Mouse (Mus musculus) heart, embryonic 14.5 days (tissue): ENCODE measurements around the gene Ryr1. TPM values are rescaled to one million over a fixed set of nuclear protein-coding genes. Genes with fewer than 3 reads are reported as not detected.

Experiments
- ATAC-seq: fragments of 200-750 bp; cut with Nextera tagmentation; 2 replicates; pipeline ENCODE4 v1.8.0; 2017; ENCODE audit warnings: low read depth, moderate TSS enrichment; ENCODE audit not compliant: insufficient number of reproducible peaks, insufficient read depth, low FRiP score
- H3K27ac ChIP-seq, 2 experiments: fragments of 200-500 bp in 1 of 2; fragments of 300-500 bp in 1 of 2; sonication (generic) in 1 of 2; replicated peaks in 1 of 2; 2 replicates each; pipeline ENCODE4 v1.5.1; 2012 to 2014; ENCODE audit warnings: low read depth in 2 of 2, low read length in 2 of 2, control low read depth in 1 of 2, mild to moderate bottlenecking in 1 of 2, mixed read lengths in 1 of 2; ENCODE audit not compliant: control insufficient read depth in 1 of 2, insufficient read depth in 1 of 2
- H3K27me3 ChIP-seq: fragments of 300-500 bp; sonication (generic); 2 replicates; pipeline ENCODE4 v1.6.1; 2014; ENCODE audit warnings: mild to moderate bottlenecking, low read length, control low read depth; ENCODE audit not compliant: control insufficient read depth, insufficient read depth
- H3K36me3 ChIP-seq: fragments of 300-500 bp; sonication (generic); 2 replicates; pipeline ENCODE4 v1.6.1; 2014; ENCODE audit warnings: mild to moderate bottlenecking, control low read depth, low read length, mixed read lengths; ENCODE audit not compliant: control insufficient read depth, insufficient read depth
- H3K4me1 ChIP-seq, 2 experiments: fragments of 200-500 bp in 1 of 2; fragments of 300-500 bp in 1 of 2; sonication (generic) in 1 of 2; 2 replicates each; pipeline ENCODE4 v1.6.1; 2012 to 2014; ENCODE audit warnings: low read length in 2 of 2, control low read depth in 1 of 2, mixed read lengths in 1 of 2; ENCODE audit not compliant: control insufficient read depth in 2 of 2, insufficient read depth in 2 of 2
- H3K4me2 ChIP-seq: fragments of 300-500 bp; sonication (generic); 2 replicates; pipeline ENCODE4 v1.6.1; 2014; ENCODE audit warnings: mild to moderate bottlenecking, low read length
- H3K4me3 ChIP-seq, 2 experiments: fragments of 200-500 bp in 1 of 2; fragments of 300-500 bp in 1 of 2; sonication (generic) in 1 of 2; 2 replicates each; pipeline ENCODE4 v1.5.1; 2012 to 2014; ENCODE audit warnings: low read length in 2 of 2, mild to moderate bottlenecking in 2 of 2, control low read depth in 1 of 2, low read depth in 1 of 2, moderate library complexity in 1 of 2; ENCODE audit not compliant: control insufficient read depth in 1 of 2, insufficient read depth in 1 of 2
- H3K9ac ChIP-seq: fragments of 300-500 bp; sonication (generic); 2 replicates; pipeline ENCODE4 v1.6.1; 2014; ENCODE audit warnings: mild to moderate bottlenecking, low read length
- H3K9me3 ChIP-seq: fragments of 300-500 bp; sonication (generic); 2 replicates; pipeline ENCODE4 v1.6.1; 2016; ENCODE audit warnings: low read length, control low read depth; ENCODE audit not compliant: control insufficient read depth
- WGBS: fragments of 180-500 bp; shearing (Covaris S2); extraction: QIAGEN DNeasy Blood & Tissue Kit; methylation state at CpG from one replicate; pipeline ENCODE4 v1.1.7; 2014; 5-methylcytosine and 5-hydroxymethylcytosine counted together
- polyA plus RNA-seq: library from polyadenylated mRNA; unstranded; fragments of >200 nt; fragmentation: Nextera tagmentation; extraction: Ambion mirVana; gene quantifications from 2 replicates; pipeline ENCODE4 v1.2.1, GENCODE M21; 2014

Gene Ryr1
- polyA plus RNA-seq, 1 experiment from 2014 or later = 0.08 TPM

GRCm38 (mm10) chr7:29086902-29087301, 38.1 kb downstream of the Ryr1 start:
- Histone ChIP-seq H3K4me3 (no peak overlapping the region), H3K9me3 (no peaks in the 10 kb centered on the region), H3K9ac (no peak overlapping the region), H3K36me3 (no peaks in the 10 kb centered on the region), H3K27ac (no peak overlapping the region), H3K4me1 (no peaks in the 10 kb centered on the region), H3K4me2 (no peak overlapping the region), H3K27me3 (peaks cover 7% of the 10 kb centered on the region)
- 89% methylated on average over 10 of the region's 10 CpGs for WGBS
- ATAC-seq = no peak

- H3K36me3 ChIP-seq = no peaks in the 10 kb centered on the region
- H3K4me1 ChIP-seq = no peaks in the 10 kb centered on the region
- H3K9me3 ChIP-seq = no peaks in the 10 kb centered on the region
- H3K27ac ChIP-seq = no peak overlapping the region
- H3K4me3 ChIP-seq = no peak overlapping the region
- no peak overlapping the region for H3K9ac ChIP-seq
- no peak for ATAC-seq
- no peak overlapping the region for H3K4me2 ChIP-seq
- peaks cover 7% of the 10 kb centered on the region for H3K27me3 ChIP-seq
- WGBS = 79% methylated on average over 30 of the region's 30 CpGs
Observed at GRCm38 (mm10) chr7:29085981-29086380, 39.0 kb downstream of the Ryr1 start.

DNA sequence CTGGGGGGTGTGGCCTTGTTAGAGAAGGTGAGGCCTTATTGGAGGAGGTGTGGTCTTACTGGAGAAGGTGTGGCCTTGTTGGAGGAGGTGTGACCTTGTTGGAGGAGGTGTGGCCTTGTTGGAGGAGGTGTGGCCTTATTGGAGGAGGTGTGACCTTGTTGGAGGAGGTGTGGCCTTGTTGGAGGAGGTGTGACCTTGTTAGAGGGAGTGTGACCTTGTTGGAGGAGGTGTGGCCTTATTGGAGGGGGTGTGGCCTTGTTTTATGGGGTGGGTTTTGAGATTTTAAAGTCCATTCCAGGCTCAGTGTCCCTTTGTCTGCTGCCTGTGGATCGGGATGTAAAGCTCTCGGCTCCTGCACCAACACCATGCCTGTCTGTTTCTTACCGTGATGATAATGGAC, 40.6 kb downstream of the Ryr1 start:
- ATAC-seq = no peak
- Histone ChIP-seq H3K36me3 (no peaks in the 10 kb centered on the region), H3K27me3 (peaks cover 7% of the 10 kb centered on the region), H3K27ac (no peak overlapping the region), H3K4me2 (no peak overlapping the region), H3K4me3 (no peak overlapping the region), H3K4me1 (no peaks in the 10 kb centered on the region), H3K9me3 (no peaks in the 10 kb centered on the region), H3K9ac (no peak overlapping the region)
- WGBS = 78% methylated on average over 3 of the region's 3 CpGs

DNA sequence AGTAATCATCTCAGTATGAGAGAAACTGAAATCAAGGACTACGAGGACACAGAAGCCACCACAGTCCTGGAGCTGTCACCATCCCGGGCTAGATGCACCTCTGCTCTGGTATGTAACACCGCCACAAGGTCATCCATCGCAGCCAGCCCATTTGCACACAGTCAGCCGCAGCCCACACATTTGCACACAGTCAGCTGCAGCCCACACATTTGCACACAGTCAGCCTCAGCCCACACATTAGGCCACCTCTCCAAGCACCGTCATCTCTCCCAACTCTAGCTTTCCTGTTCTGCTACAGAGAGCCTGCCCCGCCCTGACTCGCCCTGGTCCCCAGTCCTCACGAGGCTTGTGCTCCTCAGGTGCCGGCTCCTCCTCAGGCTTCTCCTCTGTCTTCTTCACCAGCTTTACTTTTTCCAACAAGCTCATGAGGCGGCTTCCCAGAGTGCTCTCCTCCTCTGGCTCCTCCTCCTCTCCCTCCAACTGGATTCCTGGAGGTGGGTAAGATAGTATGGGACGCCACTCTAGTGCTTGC, 45.5 kb downstream of the Ryr1 start:
- Histone ChIP-seq H3K4me1 (no peaks in the 10 kb centered on the region), H3K4me2 (no peak overlapping the region), H3K27ac (no peak overlapping the region), H3K4me3 (no peak overlapping the region), H3K27me3 (peaks cover 10% of the 10 kb centered on the region), H3K9ac (no peak overlapping the region), H3K9me3 (no peaks in the 10 kb centered on the region), H3K36me3 (no peaks in the 10 kb centered on the region)
- no peak for ATAC-seq
- 59% methylated on average over 12 of the region's 12 CpGs for WGBS

- Histone ChIP-seq H3K9ac (no peak overlapping the region), H3K4me2 (no peak overlapping the region), H3K4me1 (no peaks in the 10 kb centered on the region), H3K36me3 (no peaks in the 10 kb centered on the region), H3K4me3 (no peak overlapping the region), H3K27me3 (peaks cover 18% of the 10 kb centered on the region), H3K27ac (no peak overlapping the region), H3K9me3 (no peaks in the 10 kb centered on the region)
- no peak for ATAC-seq
- 67% methylated on average over 9 of the region's 9 CpGs for WGBS
Observed at GRCm38 (mm10) chr7:29076977-29077376, 48.0 kb downstream of the Ryr1 start.

GRCm38 (mm10) chr7:29075208-29075607, 49.8 kb downstream of the Ryr1 start:
- Histone ChIP-seq H3K9me3 (no peaks in the 10 kb centered on the region), H3K4me3 (no peak overlapping the region), H3K4me1 (no peaks in the 10 kb centered on the region), H3K27me3 (peaks cover 34% of the 10 kb centered on the region), H3K9ac (no peak overlapping the region), H3K4me2 (no peak overlapping the region), H3K27ac (no peak overlapping the region), H3K36me3 (no peaks in the 10 kb centered on the region)
- no peak for ATAC-seq
- 55% methylated on average over 6 of the region's 6 CpGs for WGBS

GRCm38 (mm10) chr7:29072689-29073088, 52.3 kb downstream of the Ryr1 start:
- no peak for ATAC-seq
- Histone ChIP-seq H3K27ac (no peak overlapping the region), H3K4me1 (no peaks in the 10 kb centered on the region), H3K4me2 (no peak overlapping the region), H3K9ac (no peak overlapping the region), H3K4me3 (no peak overlapping the region), H3K27me3 (peaks cover 57% of the 10 kb centered on the region), H3K9me3 (no peaks in the 10 kb centered on the region), H3K36me3 (no peaks in the 10 kb centered on the region)
- 32% methylated on average over 11 of the region's 11 CpGs for WGBS

DNA sequence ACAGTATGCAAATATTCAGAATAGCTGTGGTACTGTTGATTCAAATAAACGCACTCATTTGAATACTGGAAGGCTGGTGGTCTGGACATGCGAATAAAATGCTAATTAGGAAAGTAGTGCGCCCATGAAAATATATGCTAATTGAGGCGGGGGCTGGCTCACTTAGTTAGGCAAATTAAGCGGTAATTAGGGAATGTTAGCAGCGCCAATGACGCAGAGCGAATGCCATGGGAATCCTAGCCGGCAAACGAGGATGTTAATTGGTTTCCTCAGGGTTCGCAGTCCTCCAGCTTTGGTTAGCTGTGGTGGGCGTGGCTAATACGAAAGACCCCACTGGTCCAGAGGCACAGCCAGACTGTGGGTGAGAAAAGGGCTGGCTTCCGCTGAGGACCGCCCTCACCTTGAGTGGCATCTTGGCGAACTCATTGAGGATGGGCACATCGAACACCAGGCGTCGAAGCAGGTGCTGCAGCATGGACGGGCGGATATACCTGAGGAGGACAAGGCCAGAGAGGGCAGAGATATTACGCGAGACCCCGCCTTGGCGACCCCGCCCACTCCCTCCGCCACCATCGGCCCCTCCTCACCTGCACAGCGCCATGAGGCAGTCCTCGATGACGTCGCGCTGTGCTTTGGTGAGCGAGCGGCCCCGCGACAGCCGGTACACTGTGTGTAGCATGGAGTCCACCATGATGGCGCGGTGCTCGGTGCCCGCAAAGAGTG, 53.6 kb downstream of the Ryr1 start:
- H3K4me3 ChIP-seq = peak overlapping the region; percentile 1 to 6; a peak in 1 of 4 replicates
- H3K9ac ChIP-seq = no peak overlapping the region
- H3K27ac ChIP-seq = no peak overlapping the region
- no peaks in the 10 kb centered on the region for H3K36me3 ChIP-seq
- 6% methylated on average over 42 of the region's 42 CpGs for WGBS
- H3K9me3 ChIP-seq = no peaks in the 10 kb centered on the region
- H3K4me1 ChIP-seq = no peaks in the 10 kb centered on the region
- ATAC-seq = no peak
- H3K27me3 ChIP-seq = peaks cover 69% of the 10 kb centered on the region
- H3K4me2 ChIP-seq = peak overlapping the region; percentile 53
